In genomic region chr2:142902905-142903895, GRCm38 (mm10) we compare ENCODE assay signal across 8 mouse cellular contexts. TPM values are rescaled to one million over a fixed set of nuclear protein-coding genes. Genes with fewer than 3 reads are reported as not detected.
DNase-seq lines count a peak whose midpoint lies in the region; ATAC-seq lines count a peak whose summit lies in the region.

No protein-coding gene starts in this region.

- H3K27ac ChIP-seq in hindbrain, embryonic 14.5 days = peak overlapping the region; percentile 45; the same call in 1 of the 2 replicates

- no peaks in the 10 kb centered on the region for H3K36me3 ChIP-seq in hindbrain, embryonic 14.5 days (replicated peaks; ENCODE audit: control insufficient read depth, insufficient read depth)

- peak overlapping the region; percentile 41 for H3K4me3 ChIP-seq in hindbrain, embryonic 14.5 days (replicated peaks; ENCODE audit: low read length)

- WGBS in hindbrain, embryonic 14.5 days = 7% methylated on average over 34 of the region's 34 CpGs

- DNase-seq in R1 (ENCODE audit: low read depth, low spot score) = peak; percentile 96
- peak; percentile 95 for DNase-seq in cerebellum, postnatal 25 days
- peak; percentile 79 to 87 for DNase-seq in frontal cortex, postnatal 25 days (ENCODE audit: low spot score in 2 of 2)
- DNase-seq in hindbrain, embryonic 14.5 days (ENCODE audit: low spot score) = peak; percentile 91
- DNase-seq in layer of hippocampus, postnatal 36 days = peak; percentile 93 to 94
- DNase-seq in lung, postnatal 36 days = peak; percentile 96
- DNase-seq in retina, postnatal 1 day = peak; percentile 96
- DNase-seq in urinary bladder, adult 18-20 months (ENCODE audit: low spot score in 2 of 2) = peak; percentile 93 to 94

- ATAC-seq in hindbrain, embryonic 14.5 days (ENCODE audit: low FRiP score) = peak; percentile 95

- H3K27me3 ChIP-seq in hindbrain, embryonic 14.5 days (ENCODE audit: control insufficient read depth, insufficient read depth, low read length) = no peaks in the 10 kb centered on the region

- no peaks in the 10 kb centered on the region for H3K9me3 ChIP-seq in hindbrain, embryonic 14.5 days (ENCODE audit: control insufficient read depth, low read length)

- peak overlapping the region; percentile 74 for H3K4me2 ChIP-seq in hindbrain, embryonic 14.5 days (replicated peaks)

- H3K4me1 ChIP-seq in hindbrain, embryonic 14.5 days (replicated peaks; ENCODE audit: control insufficient read depth, insufficient read depth, low read length) = peaks cover 11% of the 10 kb centered on the region

- H3K9ac ChIP-seq in hindbrain, embryonic 14.5 days = peak overlapping the region; percentile 54

RNA-seq across cellular contexts. Expression of gene Kif16b, which starts 1.9 kb away (rescaled TPM):
- 3.5 and 4.5 TPM in 2 replicates for polyA plus RNA-seq in hindbrain, embryonic 14.5 days (2014; fragmentation: Nextera tagmentation; extraction: Ambion mirVana)
- total RNA-seq in layer of hippocampus, postnatal 36 days (2021) = 10 to 100 TPM in 1 of 2 experiments, 1 to 10 TPM in 1; 9.7 to 10.9 TPM

Comparison
In these comparisons a context has a peak if more than half of its experiments do, and no peak if none do; other contexts are left out.
1. Peak in every context shown above with its lines: DNase-seq, ATAC-seq, H3K4me3 ChIP-seq and H3K27ac ChIP-seq.